Mouse (Mus musculus) cerebellum, postnatal 25 days (tissue): Measurements from ENCODE around the gene Cyp4f16.
"Not testable (repeated sequence)": the region's sequence is repeated elsewhere in the genome, so short reads cannot be mapped to it uniquely, and the experiment has no call there.

Experiments used
- DNase-seq, 2 experiments: peaks; one replicate each; pipeline ENCODE4 v3.0.0; 2021; ENCODE audit warnings: mixed read lengths in 2 of 2

Cyp4f16 gene

GRCm38 (mm10) chr17:32550900-32551770 lies 14.8 kb downstream of the Cyp4f16 start:
- peak; percentile 91 to 93 for DNase-seq

GRCm38 (mm10) chr17:32553016-32553415 lies 16.7 kb downstream of the Cyp4f16 start:
- DNase-seq: not testable (repeated sequence)

- not testable (repeated sequence) for DNase-seq
Observed at GRCm38 (mm10) chr17:32554368-32554767, 18.0 kb downstream of the Cyp4f16 start.

- DNase-seq: not testable (repeated sequence)
Observed at GRCm38 (mm10) chr17:32563301-32563700, 26.9 kb downstream of the Cyp4f16 start.

- DNase-seq: not testable (repeated sequence)
Observed at GRCm38 (mm10) chr17:32573286-32573685, 36.9 kb downstream of the Cyp4f16 start.

- no peak for DNase-seq
Observed at GRCm38 (mm10) chr17:32577496-32578186, 41.3 kb downstream of the Cyp4f16 start.

DNA sequence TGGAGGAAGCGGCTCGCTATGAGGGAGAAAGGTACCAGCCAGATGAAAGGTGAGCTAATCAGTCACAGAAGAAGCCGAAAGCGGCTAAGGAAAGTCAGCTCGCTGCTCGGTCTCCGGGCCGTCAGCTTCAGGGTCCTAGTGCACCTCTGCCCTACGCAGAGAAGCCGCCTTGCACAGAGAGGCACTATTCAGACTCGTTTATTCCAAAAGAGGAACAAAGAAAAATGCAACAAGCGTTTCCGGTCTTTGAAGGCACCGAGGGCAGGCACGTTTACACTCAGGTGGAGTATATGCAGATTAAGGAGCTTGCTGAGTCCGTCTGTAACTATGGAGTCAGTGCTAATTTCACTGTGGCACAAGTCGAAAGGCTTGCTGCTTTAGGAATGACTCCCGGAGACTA lies 60.1 kb downstream of the Cyp4f16 start:
- DNase-seq: no peak
